Mouse (Mus musculus): ENCODE measurements at regions not wholly inside any gene's neighbourhood (a gene's known extent, or its start where the extent isn't known, plus 50 kb on each side); places are given as distances from the start of the nearest gene placed in this dataset.

DNA sequence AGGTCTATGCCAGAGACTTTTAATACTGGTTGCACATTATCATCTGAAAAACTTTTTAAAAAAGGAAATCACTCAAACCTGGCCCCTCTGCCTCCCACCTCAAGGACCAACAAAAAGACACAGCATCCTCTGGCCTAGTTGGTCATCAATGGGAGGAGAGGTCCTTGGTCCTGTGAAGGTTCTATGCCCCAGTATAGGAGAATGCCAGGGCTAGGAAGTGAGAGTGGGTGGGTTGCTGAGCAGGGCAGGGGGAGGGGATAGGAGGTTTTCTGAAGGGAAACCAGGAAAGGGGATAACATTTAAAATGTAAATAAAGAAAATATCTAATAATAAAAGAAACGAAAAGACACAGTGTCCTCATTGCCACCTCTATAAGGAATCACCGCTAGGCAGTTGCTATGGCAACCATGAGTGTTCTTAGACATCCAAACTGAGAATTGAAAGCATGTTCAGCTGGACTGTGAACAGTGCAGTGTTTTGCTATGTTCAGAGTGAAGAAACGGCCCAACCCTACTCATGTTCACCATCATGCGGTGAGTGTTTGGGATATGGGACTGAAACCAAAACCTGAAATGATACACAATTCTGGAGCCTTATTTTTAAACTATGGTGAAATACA lies 82.5 kb upstream of the 4933402D24Rik start:
- DNase-seq (ENCODE audit: low spot score): no peak

GRCm38 (mm10) chr1:63850262-63850661 lies 81.2 kb upstream of the 4933402D24Rik start:
- DNase-seq (ENCODE audit: low spot score): no peak

GRCm38 (mm10) chr1:63828174-63828844 lies 59.2 kb upstream of the 4933402D24Rik start:
- DNase-seq (ENCODE audit: low spot score): no peak

DNA sequence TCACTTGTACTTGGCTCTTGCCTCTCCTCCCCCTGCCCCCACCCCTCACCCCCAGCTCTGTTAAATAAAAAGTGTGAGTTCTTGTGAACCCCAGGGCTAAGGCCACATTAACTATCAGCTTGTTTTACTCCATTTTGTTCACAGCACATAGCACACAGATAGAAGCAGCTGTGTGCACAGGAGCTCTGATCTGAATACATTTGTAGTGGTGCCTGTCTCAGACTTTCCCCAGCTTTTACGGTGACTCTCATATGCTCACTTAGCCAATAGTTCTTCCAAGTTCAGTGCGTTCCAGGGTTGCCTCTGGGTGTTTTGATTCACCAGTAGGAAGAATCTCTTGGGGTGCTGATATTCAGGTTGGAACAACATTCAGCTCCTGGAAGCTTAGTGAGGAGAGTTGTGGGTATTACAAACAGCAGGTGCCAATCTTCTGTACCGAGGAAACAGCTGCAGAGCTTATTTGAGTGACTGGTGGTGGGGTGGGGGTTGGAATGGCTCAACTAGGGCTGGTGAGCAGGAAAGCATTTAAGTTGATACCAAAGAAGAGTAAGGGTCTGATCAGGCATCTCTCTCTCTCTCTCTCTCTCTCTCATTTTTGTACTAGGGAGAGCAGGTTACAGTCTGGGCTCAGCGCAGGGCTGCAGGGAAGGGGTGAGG lies 51.7 kb upstream of the 4933402D24Rik start:
- no peak for DNase-seq (ENCODE audit: low spot score)

DNA sequence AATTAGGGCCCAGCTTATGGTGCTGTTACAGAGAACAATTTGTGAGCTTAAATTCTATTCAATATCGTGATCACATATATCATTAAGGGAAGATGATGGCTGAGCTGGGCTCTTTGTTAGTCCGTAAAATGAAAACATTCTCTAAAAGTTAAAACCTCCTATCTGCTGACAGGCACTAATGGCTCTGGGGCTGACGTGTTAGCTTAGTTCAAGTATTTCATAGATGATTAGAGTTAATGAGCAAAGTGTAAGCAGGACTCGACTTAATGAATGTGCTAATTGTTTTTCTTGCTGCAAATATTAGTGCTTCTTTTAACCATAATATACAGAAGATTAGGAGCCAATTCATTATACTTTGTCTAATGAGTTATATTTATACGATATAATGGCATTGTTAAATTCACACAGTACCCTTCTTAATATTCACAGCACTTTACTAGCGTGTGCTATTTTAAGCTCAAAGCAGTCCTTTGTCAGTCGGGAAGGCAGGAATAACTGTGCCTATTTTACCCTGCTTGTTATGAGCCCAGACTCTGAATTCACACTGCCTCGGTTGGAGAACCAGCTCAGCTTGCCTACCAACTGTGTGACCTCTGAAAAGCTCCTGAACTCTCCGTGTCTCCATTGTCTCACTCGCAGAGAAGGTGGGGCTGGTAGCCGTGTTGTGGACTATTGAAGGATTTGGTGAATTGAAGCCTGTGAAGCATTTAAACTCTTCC lies 50.6 kb upstream of the 4933402D24Rik start:
- no peak for DNase-seq (ENCODE audit: low spot score)
